Mouse (Mus musculus) frontal cortex, adult (tissue): Measurements from ENCODE around the gene Atp5l.
"Not testable (repeated sequence)": the region's sequence is repeated elsewhere in the genome, so short reads cannot be mapped to it uniquely, and the experiment has no call there.

Experiments used
- ATAC-seq: cut with Nextera tagmentation; 2 replicates; pipeline ENCODE4 v1.9.2; 2017; ENCODE audit warnings: mild to moderate bottlenecking, moderate library complexity, mixed read lengths; ENCODE audit not compliant: low TSS enrichment

The Atp5l gene

GRCm38 (mm10) chr9:44920374-44921122, at the start of gene Atp5l:
Gene Atp5l (minus strand): TSS chr9:44920742.
- ATAC-seq = peak; percentile 86

- no peak for ATAC-seq
Measured at GRCm38 (mm10) chr9:44969450-44969849, 48.9 kb upstream of the Atp5l start.

- ATAC-seq = not testable (repeated sequence)
Measured at GRCm38 (mm10) chr9:44967763-44968162, 47.2 kb upstream of the Atp5l start.

- 0 out of 2 replicates have a peak, but pooled peaks have one; percentile 32 for ATAC-seq
Measured at GRCm38 (mm10) chr9:44966815-44967242, 46.3 kb upstream of the Atp5l start.

GRCm38 (mm10) chr9:44965833-44966466, 45.4 kb upstream of the Atp5l start:
- no peak for ATAC-seq

- peak; percentile 97 for ATAC-seq
Measured at GRCm38 (mm10) chr9:44965126-44965832, 44.7 kb upstream of the Atp5l start, which contains the start of gene Ube4a. Gene Ube4a (minus strand): TSS chr9:44965600.

GRCm38 (mm10) chr9:44954432-44954831, 33.9 kb upstream of the Atp5l start:
- ATAC-seq = no peak

GRCm38 (mm10) chr9:44947836-44948235, 27.3 kb upstream of the Atp5l start:
- ATAC-seq = no peak

GRCm38 (mm10) chr9:44946185-44946695, 25.7 kb upstream of the Atp5l start:
- no peak for ATAC-seq

GRCm38 (mm10) chr9:44942421-44942820, 21.9 kb upstream of the Atp5l start:
- no peak for ATAC-seq

- no peak for ATAC-seq
Measured at GRCm38 (mm10) chr9:44941756-44942155, 21.2 kb upstream of the Atp5l start.

GRCm38 (mm10) chr9:44921543-44921942, 1.0 kb upstream of the Atp5l start:
- ATAC-seq = no peak

- peak; percentile 78 for ATAC-seq
Measured at GRCm38 (mm10) chr9:44921123-44921468, 554 bp upstream of the Atp5l start.

GRCm38 (mm10) chr9:44919606-44920005, 936 bp downstream of the Atp5l start:
- ATAC-seq = no peak

- ATAC-seq = no peak
Measured at GRCm38 (mm10) chr9:44916196-44916595, 4.3 kb downstream of the Atp5l start.

- no peak for ATAC-seq
Measured at GRCm38 (mm10) chr9:44914706-44915105, 5.8 kb downstream of the Atp5l start.

GRCm38 (mm10) chr9:44911365-44911764, 9.2 kb downstream of the Atp5l start:
- ATAC-seq = peak; percentile 92

- peak; percentile 83 for ATAC-seq
Measured at GRCm38 (mm10) chr9:44905620-44906019, 14.9 kb downstream of the Atp5l start.

GRCm38 (mm10) chr9:44904964-44905363, 15.6 kb downstream of the Atp5l start:
- ATAC-seq = peak; percentile 88

- no peak for ATAC-seq
Measured at GRCm38 (mm10) chr9:44903856-44904255, 16.7 kb downstream of the Atp5l start.

- no peak for ATAC-seq
Measured at GRCm38 (mm10) chr9:44900402-44900801, 20.1 kb downstream of the Atp5l start.

- no peak for ATAC-seq
Measured at GRCm38 (mm10) chr9:44899716-44900115, 20.8 kb downstream of the Atp5l start.
